Mouse (Mus musculus): Measurements from ENCODE around the gene Pgap1. TPM values are rescaled to one million over a fixed set of nuclear protein-coding genes. Genes with fewer than 3 reads are reported as not detected.
A peak's percentile ranks its signal among the peaks of the same experiment; 100 is the strongest.

Gene Pgap1
- 1.1 and 2.4 TPM in 2 replicates for polyA plus RNA-seq (2011; ENCODE audit: insufficient read depth, insufficient read length, low replicate concordance, missing spikeins)

DNA sequence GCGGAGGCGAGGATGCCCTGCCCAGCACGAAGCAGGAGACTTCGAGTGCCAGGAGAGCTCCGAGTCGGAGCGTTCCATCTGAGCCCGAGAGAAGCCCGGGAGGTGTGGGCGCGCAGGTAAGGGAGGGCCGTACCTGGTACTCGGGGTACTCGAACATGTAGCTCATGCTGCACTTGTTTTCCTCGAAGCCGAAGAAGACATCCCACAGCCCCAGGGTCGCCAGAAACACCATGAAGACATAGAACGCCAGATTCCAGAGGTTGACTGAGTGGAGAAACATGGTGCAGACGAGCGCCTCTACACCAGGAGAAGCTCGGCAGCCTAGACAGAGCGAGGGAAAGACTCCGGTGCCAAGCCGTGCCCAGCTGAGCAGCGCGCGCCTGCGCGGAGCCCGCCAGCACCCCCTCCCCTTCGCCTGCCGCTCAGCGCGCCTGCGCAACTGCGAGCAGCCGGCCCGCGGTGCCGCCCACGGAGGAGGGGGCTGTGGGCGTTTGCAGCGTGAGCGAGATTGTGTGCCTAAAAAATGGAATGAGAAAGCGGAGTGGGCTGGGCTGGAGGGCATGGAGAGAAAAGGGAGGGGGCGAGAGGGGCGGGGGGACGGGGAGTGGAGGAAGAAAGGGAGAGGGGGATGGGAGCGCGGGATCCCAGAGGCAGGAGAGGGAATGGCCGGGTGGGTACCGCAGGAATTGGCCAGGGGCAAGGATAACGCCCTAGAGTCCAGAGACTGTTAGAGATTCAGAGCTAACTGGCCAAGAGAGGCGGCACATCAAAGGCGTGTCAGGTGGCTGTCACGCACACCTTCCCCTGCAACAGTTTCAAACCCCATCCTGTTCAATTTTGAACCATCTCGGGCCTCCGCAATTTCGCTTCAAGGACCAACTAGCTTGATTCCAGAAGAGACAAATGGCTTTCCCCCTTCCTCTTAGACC lies at the start of gene Pgap1:
Pgap1 (minus strand) TSS at position 384 of the 929 bp plus-strand sequence.
- Histone ChIP-seq H3K4me1 (ENCODE audit: control insufficient read depth, insufficient read depth, low read length) (no peaks in the 10 kb centered on the region; the same call in 1 of the 2 replicates), H3K27ac (ENCODE audit: control insufficient read depth, insufficient read depth, low read depth, low read length, poor library complexity) (peak within 1 kb of the TSS; percentile 32; the same call in 1 of the 2 replicates), H3K4me3 (replicated peaks; ENCODE audit: control insufficient read depth, low read depth, low read length) (peak within 1 kb of the TSS; percentile 88)
- 1% methylated on average over 59 of the region's 59 CpGs for WGBS
- TF ChIP-seq CTCF (IDR thresholded peaks at IDR 0.05; ENCODE audit: control insufficient read depth, insufficient read depth, low read length) (no peak), POLR2A (IDR thresholded peaks at IDR 0.05; ENCODE audit: borderline replicate concordance, control insufficient read depth, low read depth, low read length) (peak; percentile 34; the same call in 1 of the 2 replicates)

DNA sequence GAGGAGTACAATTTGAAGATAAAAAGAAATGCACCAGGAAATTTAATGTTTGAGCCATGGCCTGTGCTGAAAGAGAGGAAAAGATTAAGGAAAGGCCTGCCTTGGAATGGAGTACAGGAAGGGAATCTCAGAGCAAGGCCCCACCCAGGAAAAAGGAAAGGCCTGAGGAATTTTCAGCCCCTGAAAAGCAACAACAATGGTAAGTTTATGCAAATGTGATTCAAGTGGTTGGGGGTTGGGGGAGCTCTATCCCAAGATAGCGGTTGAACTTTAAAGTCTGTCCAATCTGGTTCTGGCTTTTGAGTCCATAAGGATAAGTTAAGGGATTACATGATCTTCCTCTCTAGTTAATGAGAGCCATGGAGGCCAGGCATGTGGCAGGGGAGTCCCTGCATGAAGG lies 49.5 kb upstream of the Pgap1 start:
- H3K4me3 ChIP-seq (replicated peaks; ENCODE audit: control insufficient read depth, low read depth, low read length): no peak overlapping the region
- WGBS: 91% methylated on average over 1 of the region's 1 CpGs
- no peak for TF ChIP-seq POLR2A (IDR thresholded peaks at IDR 0.05; ENCODE audit: borderline replicate concordance, control insufficient read depth, low read depth, low read length)
- no peak overlapping the region for H3K27ac ChIP-seq (ENCODE audit: control insufficient read depth, insufficient read depth, low read depth, low read length, poor library complexity)
- no peaks in the 10 kb centered on the region for H3K4me1 ChIP-seq (ENCODE audit: control insufficient read depth, insufficient read depth, low read length)

GRCm38 (mm10) chr1:54601692-54602091 lies 44.2 kb upstream of the Pgap1 start:
- WGBS: 85% methylated on average over 9 of the region's 9 CpGs
- no peaks in the 10 kb centered on the region for H3K4me1 ChIP-seq (ENCODE audit: control insufficient read depth, insufficient read depth, low read length)
- TF ChIP-seq POLR2A (IDR thresholded peaks at IDR 0.05; ENCODE audit: borderline replicate concordance, control insufficient read depth, low read depth, low read length) (no peak), CTCF (IDR thresholded peaks at IDR 0.05; ENCODE audit: control insufficient read depth, insufficient read depth, low read length) (no peak)
- H3K4me3 ChIP-seq (replicated peaks; ENCODE audit: control insufficient read depth, low read depth, low read length): no peak overlapping the region
- H3K27ac ChIP-seq (ENCODE audit: control insufficient read depth, insufficient read depth, low read depth, low read length, poor library complexity): no peak overlapping the region

DNA sequence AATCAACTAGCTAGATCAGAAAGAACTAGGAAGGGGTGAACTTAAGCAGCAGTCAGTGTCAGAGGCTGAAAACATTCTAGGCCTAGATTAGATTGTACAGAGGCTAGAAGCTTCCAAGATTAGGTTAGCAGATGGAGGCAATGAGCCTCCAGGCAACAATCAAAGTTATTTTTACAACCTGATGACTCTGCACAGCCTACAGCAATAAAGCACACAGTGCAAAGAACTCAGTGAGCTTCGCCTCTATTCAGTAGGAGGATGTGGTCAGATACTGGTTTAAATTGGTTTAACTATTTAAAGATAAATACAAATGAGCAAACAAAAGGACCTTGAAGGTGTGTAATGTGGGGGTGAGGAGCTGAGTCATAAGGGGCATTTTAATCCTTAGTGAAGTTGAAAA lies 42.8 kb upstream of the Pgap1 start:
- Histone ChIP-seq H3K4me1 (ENCODE audit: control insufficient read depth, insufficient read depth, low read length) (no peaks in the 10 kb centered on the region), H3K27ac (ENCODE audit: control insufficient read depth, insufficient read depth, low read depth, low read length, poor library complexity) (no peak overlapping the region), H3K4me3 (replicated peaks; ENCODE audit: control insufficient read depth, low read depth, low read length) (no peak overlapping the region)
- TF ChIP-seq CTCF (IDR thresholded peaks at IDR 0.05; ENCODE audit: control insufficient read depth, insufficient read depth, low read length) (no peak), POLR2A (IDR thresholded peaks at IDR 0.05; ENCODE audit: borderline replicate concordance, control insufficient read depth, low read depth, low read length) (no peak)
- 48% methylated on average over 1 of the region's 1 CpGs for WGBS

- TF ChIP-seq CTCF (IDR thresholded peaks at IDR 0.05; ENCODE audit: control insufficient read depth, insufficient read depth, low read length) (no peak), POLR2A (IDR thresholded peaks at IDR 0.05; ENCODE audit: borderline replicate concordance, control insufficient read depth, low read depth, low read length) (no peak)
- Histone ChIP-seq H3K4me1 (ENCODE audit: control insufficient read depth, insufficient read depth, low read length) (no peaks in the 10 kb centered on the region), H3K4me3 (replicated peaks; ENCODE audit: control insufficient read depth, low read depth, low read length) (no peak overlapping the region), H3K27ac (ENCODE audit: control insufficient read depth, insufficient read depth, low read depth, low read length, poor library complexity) (no peak overlapping the region)
- WGBS: 79% methylated on average over 4 of the region's 4 CpGs
These were observed 40.2 kb upstream of the Pgap1 start for GRCm38 (mm10) chr1:54597594-54598217.

DNA sequence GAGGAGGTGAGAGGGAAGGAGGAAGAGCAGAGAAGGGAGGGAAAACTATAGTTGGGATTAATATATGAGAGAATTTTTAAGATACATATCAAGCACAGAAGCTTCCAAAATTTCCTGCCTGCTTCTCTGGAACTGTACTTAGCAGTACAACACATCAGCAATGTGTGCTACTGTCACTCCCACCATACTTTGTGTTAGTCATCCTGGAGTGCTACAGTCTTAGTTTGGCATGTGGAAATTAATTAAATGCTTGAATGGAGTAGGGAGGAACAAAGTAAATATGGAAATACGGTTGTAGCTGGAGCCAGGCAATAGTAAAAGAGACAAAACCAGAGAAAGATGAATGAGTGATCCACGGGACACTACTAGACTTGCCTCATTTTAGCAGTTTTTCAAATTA lies 38.7 kb upstream of the Pgap1 start:
- WGBS: 82% methylated on average over 2 of the region's 2 CpGs
- Histone ChIP-seq H3K4me1 (ENCODE audit: control insufficient read depth, insufficient read depth, low read length) (no peaks in the 10 kb centered on the region), H3K27ac (ENCODE audit: control insufficient read depth, insufficient read depth, low read depth, low read length, poor library complexity) (no peak overlapping the region), H3K4me3 (replicated peaks; ENCODE audit: control insufficient read depth, low read depth, low read length) (no peak overlapping the region)
- TF ChIP-seq POLR2A (IDR thresholded peaks at IDR 0.05; ENCODE audit: borderline replicate concordance, control insufficient read depth, low read depth, low read length): no peak
- no peak for TF ChIP-seq CTCF (IDR thresholded peaks at IDR 0.05; ENCODE audit: control insufficient read depth, insufficient read depth, low read length)

DNA sequence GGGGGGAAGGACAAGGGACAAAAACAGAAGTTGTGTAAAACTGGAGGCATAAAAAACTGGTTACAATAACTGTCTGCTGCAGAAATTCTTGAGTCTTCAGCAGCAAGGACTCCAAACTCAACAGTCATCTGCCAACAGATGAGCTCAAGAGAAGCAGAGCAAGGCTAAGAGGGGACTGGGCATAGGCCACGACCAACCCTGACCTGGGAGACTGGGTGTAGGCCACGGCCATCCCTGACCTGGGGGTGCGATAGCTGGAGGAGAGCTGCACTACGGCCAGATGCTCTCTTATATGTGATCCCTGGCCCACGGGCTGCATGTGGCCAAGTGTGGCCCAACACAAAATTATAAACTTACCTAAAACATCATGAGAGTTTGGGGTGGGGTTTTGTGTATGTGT lies 29.6 kb upstream of the Pgap1 start:
- WGBS: 76% methylated on average over 5 of the region's 5 CpGs
- Histone ChIP-seq H3K27ac (ENCODE audit: control insufficient read depth, insufficient read depth, low read depth, low read length, poor library complexity) (peak overlapping the region; percentile 11; the same call in 1 of the 2 replicates), H3K4me3 (replicated peaks; ENCODE audit: control insufficient read depth, low read depth, low read length) (no peak overlapping the region), H3K4me1 (ENCODE audit: control insufficient read depth, insufficient read depth, low read length) (peaks cover 2% of the 10 kb centered on the region; the same call in 1 of the 2 replicates)
- TF ChIP-seq CTCF (IDR thresholded peaks at IDR 0.05; ENCODE audit: control insufficient read depth, insufficient read depth, low read length) (no peak), POLR2A (IDR thresholded peaks at IDR 0.05; ENCODE audit: borderline replicate concordance, control insufficient read depth, low read depth, low read length) (no peak)

DNA sequence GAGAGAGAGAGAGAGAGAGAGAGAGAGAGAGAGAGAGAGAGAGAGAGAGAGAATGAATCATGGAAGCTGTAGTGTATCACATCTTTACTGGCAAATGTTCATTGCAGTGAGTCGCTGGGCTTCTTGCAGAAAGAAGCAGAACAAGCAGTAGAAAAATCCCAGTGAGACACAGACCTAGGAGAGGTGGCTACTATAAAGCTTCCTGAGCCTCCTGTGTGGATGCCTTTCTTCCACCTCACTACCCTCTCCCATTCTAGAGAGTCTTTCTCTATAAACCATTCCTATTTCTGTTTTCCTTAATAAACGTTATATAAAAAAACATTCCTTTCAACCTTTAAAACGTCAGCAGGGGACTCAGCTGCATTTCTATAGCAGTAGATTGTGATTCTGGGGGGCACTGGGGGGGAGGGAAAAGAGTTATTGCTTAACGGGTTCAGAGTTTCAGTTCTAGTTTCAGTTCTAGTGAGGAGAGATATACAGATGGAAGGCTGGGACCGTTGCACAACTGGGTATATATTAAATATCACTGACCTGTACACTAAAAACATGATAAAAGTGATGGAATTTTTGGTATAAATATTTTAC lies 28.6 kb upstream of the Pgap1 start:
- Histone ChIP-seq H3K27ac (ENCODE audit: control insufficient read depth, insufficient read depth, low read depth, low read length, poor library complexity) (peak overlapping the region; percentile 72; the same call in 1 of the 2 replicates), H3K4me1 (ENCODE audit: control insufficient read depth, insufficient read depth, low read length) (peaks cover 2% of the 10 kb centered on the region; the same call in 1 of the 2 replicates), H3K4me3 (replicated peaks; ENCODE audit: control insufficient read depth, low read depth, low read length) (no peak overlapping the region)
- TF ChIP-seq POLR2A (IDR thresholded peaks at IDR 0.05; ENCODE audit: borderline replicate concordance, control insufficient read depth, low read depth, low read length): no peak
- no peak for TF ChIP-seq CTCF (IDR thresholded peaks at IDR 0.05; ENCODE audit: control insufficient read depth, insufficient read depth, low read length)
- WGBS: 18% methylated on average over 5 of the region's 5 CpGs
